Mouse (Mus musculus) hindbrain, postnatal 0 days (tissue): ENCODE measurements at regions not wholly inside any gene's neighbourhood (a gene's known extent, or its start where the extent isn't known, plus 50 kb on each side); places are given as distances from the start of the nearest gene placed in this dataset.

Experiments
- ATAC-seq: fragments of 200-750 bp; cut with Nextera tagmentation; 2 replicates; pipeline ENCODE4 v1.8.0; 2017; ENCODE audit warnings: mild to moderate bottlenecking, moderate TSS enrichment, moderate library complexity
- DNase-seq: peaks from one replicate; pipeline ENCODE4 v3.0.0-alpha.2; 2015; ENCODE audit warnings: low spot score
- H3K27ac ChIP-seq: fragments of 300-500 bp; sonication (generic); 2 replicates; pipeline ENCODE4 v1.5.1; 2014; ENCODE audit warnings: mild to moderate bottlenecking
- H3K27me3 ChIP-seq: fragments of 300-500 bp; sonication (generic); 2 replicates; pipeline ENCODE4 v1.6.1; 2014; ENCODE audit warnings: low read length, mixed read lengths; ENCODE audit not compliant: insufficient read depth
- H3K36me3 ChIP-seq: fragments of 300-500 bp; sonication (generic); 2 replicates; pipeline ENCODE4 v1.6.1; 2014; ENCODE audit warnings: low read length, mixed read lengths; ENCODE audit not compliant: insufficient read depth
- H3K4me1 ChIP-seq: fragments of 300-500 bp; sonication (generic); 2 replicates; pipeline ENCODE4 v1.6.1; 2014; ENCODE audit warnings: antibody characterized with exemption, low read length, mixed read lengths; ENCODE audit not compliant: insufficient read depth
- H3K4me2 ChIP-seq: fragments of 300-500 bp; sonication (generic); 2 replicates; pipeline ENCODE4 v1.6.1; 2014; ENCODE audit warnings: low read depth, mild to moderate bottlenecking, low read length, moderate library complexity, mixed read lengths
- H3K4me3 ChIP-seq: fragments of 300-500 bp; sonication (generic); 2 replicates; pipeline ENCODE4 v1.5.1; 2014; ENCODE audit warnings: low read length
- H3K9ac ChIP-seq: fragments of 300-500 bp; sonication (generic); replicated peaks from 2 replicates; pipeline ENCODE4 v1.6.1; 2014; ENCODE audit warnings: mild to moderate bottlenecking, low read length, moderate library complexity, mixed read lengths
- H3K9me3 ChIP-seq: fragments of 300-500 bp; sonication (generic); 2 replicates; pipeline ENCODE4 v1.6.1; 2016; ENCODE audit warnings: low read length, mixed read lengths
- CTCF ChIP-seq: IDR thresholded peaks from 2 replicates; pipeline ENCODE4 v1.5.1; 2016; ENCODE audit warnings: antibody characterized with exemption, control low read depth, low read depth
- WGBS: fragments of 180-500 bp; shearing (Covaris S2); extraction: QIAGEN DNeasy Blood & Tissue Kit; methylation state at CpG from one replicate; pipeline ENCODE4 v1.1.7; 2014; 5-methylcytosine and 5-hydroxymethylcytosine counted together

GRCm38 (mm10) chr13:52172706-52173346 lies 326.3 kb downstream of the Gadd45g start:
- no peak overlapping the region for H3K4me2 ChIP-seq
- H3K9ac ChIP-seq, result no peak overlapping the region
- H3K27me3 ChIP-seq, result no peaks in the 10 kb centered on the region
- no peaks in the 10 kb centered on the region for H3K36me3 ChIP-seq
- no peak overlapping the region for H3K4me3 ChIP-seq
- WGBS, result 92% methylated on average over 9 of the region's 9 CpGs
- H3K27ac ChIP-seq, result no peak overlapping the region
- no peak for ATAC-seq
- H3K9me3 ChIP-seq, result no peaks in the 10 kb centered on the region
- no peak for TF ChIP-seq CTCF
- DNase-seq, result no peak
- H3K4me1 ChIP-seq, result no peaks in the 10 kb centered on the region

GRCm38 (mm10) chr13:52175665-52176064 lies 329.2 kb downstream of the Gadd45g start:
- no peaks in the 10 kb centered on the region for H3K4me1 ChIP-seq
- no peak overlapping the region for H3K4me3 ChIP-seq
- DNase-seq (no peak), ATAC-seq (no peak)
- H3K9me3 ChIP-seq, result no peaks in the 10 kb centered on the region
- TF ChIP-seq CTCF, result no peak
- WGBS, result 58% methylated on average over 2 of the region's 2 CpGs
- no peaks in the 10 kb centered on the region for H3K27me3 ChIP-seq
- H3K4me2 ChIP-seq, result no peak overlapping the region
- H3K9ac ChIP-seq, result no peak overlapping the region
- H3K27ac ChIP-seq, result no peak overlapping the region
- H3K36me3 ChIP-seq, result no peaks in the 10 kb centered on the region

GRCm38 (mm10) chr13:52179977-52180376 lies 333.5 kb downstream of the Gadd45g start:
- Histone ChIP-seq H3K9ac (no peak overlapping the region), H3K4me1 (no peaks in the 10 kb centered on the region), H3K27ac (no peak overlapping the region), H3K4me3 (no peak overlapping the region), H3K4me2 (no peak overlapping the region), H3K27me3 (no peaks in the 10 kb centered on the region), H3K9me3 (no peaks in the 10 kb centered on the region), H3K36me3 (no peaks in the 10 kb centered on the region)
- WGBS, result 89% methylated on average over 4 of the region's 4 CpGs
- no peak for TF ChIP-seq CTCF
- DNase-seq (no peak), ATAC-seq (no peak)

GRCm38 (mm10) chr13:52183635-52184034 lies 337.2 kb downstream of the Gadd45g start:
- WGBS, result 72% methylated on average over 5 of the region's 5 CpGs
- no peak overlapping the region for H3K4me2 ChIP-seq
- H3K36me3 ChIP-seq, result no peaks in the 10 kb centered on the region
- TF ChIP-seq CTCF, result no peak
- H3K27ac ChIP-seq, result no peak overlapping the region
- H3K9me3 ChIP-seq, result no peaks in the 10 kb centered on the region
- no peaks in the 10 kb centered on the region for H3K4me1 ChIP-seq
- ATAC-seq (no peak), DNase-seq (no peak)
- H3K4me3 ChIP-seq, result no peak overlapping the region
- H3K9ac ChIP-seq, result no peak overlapping the region
- no peaks in the 10 kb centered on the region for H3K27me3 ChIP-seq

GRCm38 (mm10) chr13:52185574-52185973 lies 339.1 kb downstream of the Gadd45g start:
- WGBS, result 95% methylated on average over 1 of the region's 1 CpGs
- Histone ChIP-seq H3K4me1 (no peaks in the 10 kb centered on the region), H3K9me3 (no peaks in the 10 kb centered on the region), H3K27me3 (no peaks in the 10 kb centered on the region), H3K27ac (no peak overlapping the region), H3K4me2 (no peak overlapping the region), H3K9ac (no peak overlapping the region), H3K4me3 (no peak overlapping the region), H3K36me3 (no peaks in the 10 kb centered on the region)
- DNase-seq (no peak), ATAC-seq (no peak)
- no peak for TF ChIP-seq CTCF

- no peak overlapping the region for H3K9ac ChIP-seq
- DNase-seq, result peak; percentile 32
- no peak for TF ChIP-seq CTCF
- 73% methylated on average over 8 of the region's 8 CpGs for WGBS
- no peaks in the 10 kb centered on the region for H3K27me3 ChIP-seq
- H3K9me3 ChIP-seq, result no peaks in the 10 kb centered on the region
- no peaks in the 10 kb centered on the region for H3K36me3 ChIP-seq
- no peak for ATAC-seq
- no peaks in the 10 kb centered on the region for H3K4me1 ChIP-seq
- H3K27ac ChIP-seq, result no peak overlapping the region
- H3K4me3 ChIP-seq, result no peak overlapping the region
- H3K4me2 ChIP-seq, result no peak overlapping the region
These were observed 341.5 kb downstream of the Gadd45g start for GRCm38 (mm10) chr13:52187841-52188604.

- H3K27ac ChIP-seq, result no peak overlapping the region
- DNase-seq (peak; percentile 69), ATAC-seq (peak; percentile 77; the same call in 1 of the 2 replicates)
- H3K9ac ChIP-seq, result no peak overlapping the region
- no peaks in the 10 kb centered on the region for H3K36me3 ChIP-seq
- no peak overlapping the region for H3K4me2 ChIP-seq
- no peak overlapping the region for H3K4me3 ChIP-seq
- no peak for TF ChIP-seq CTCF
- H3K9me3 ChIP-seq, result no peaks in the 10 kb centered on the region
- H3K27me3 ChIP-seq, result no peaks in the 10 kb centered on the region
- 27% methylated on average over 2 of the region's 2 CpGs for WGBS
- H3K4me1 ChIP-seq, result no peaks in the 10 kb centered on the region
These were observed 342.1 kb downstream of the Gadd45g start for GRCm38 (mm10) chr13:52188605-52189003.
